Mouse (Mus musculus) heart, postnatal 0 days (tissue): ENCODE data around the gene Utp6. TPM values are rescaled to one million over a fixed set of nuclear protein-coding genes. Genes with fewer than 3 reads are reported as not detected.

Experiments
- ATAC-seq: fragments of 200-750 bp; cut with Nextera tagmentation; 2 replicates; pipeline ENCODE4 v1.8.0; 2017; ENCODE audit warnings: low read depth, moderate number of reproducible peaks, moderate library complexity; ENCODE audit not compliant: insufficient read depth
- DNase-seq: peaks from one replicate; pipeline ENCODE4 v3.0.0-alpha.2; 2016; ENCODE audit warnings: low spot score
- H3K27ac ChIP-seq: fragments of 300-500 bp; sonication (generic); 2 replicates; pipeline ENCODE4 v1.5.1; 2014; ENCODE audit warnings: low read depth, mild to moderate bottlenecking
- H3K27me3 ChIP-seq: fragments of 300-500 bp; sonication (generic); 2 replicates; pipeline ENCODE4 v1.6.1; 2014; ENCODE audit warnings: low read length, mixed read lengths; ENCODE audit not compliant: control insufficient read depth, insufficient read depth
- H3K36me3 ChIP-seq: fragments of 300-500 bp; sonication (generic); replicated peaks from 2 replicates; pipeline ENCODE4 v1.6.1; 2014; ENCODE audit warnings: low read length, mixed read lengths; ENCODE audit not compliant: control insufficient read depth, insufficient read depth
- H3K4me1 ChIP-seq: fragments of 300-500 bp; sonication (generic); 2 replicates; pipeline ENCODE4 v1.6.1; 2014; ENCODE audit warnings: antibody characterized with exemption; ENCODE audit not compliant: control insufficient read depth, insufficient read depth
- H3K4me2 ChIP-seq: fragments of 300-500 bp; sonication (generic); 2 replicates; pipeline ENCODE4 v1.6.1; 2014; ENCODE audit warnings: low read depth, mild to moderate bottlenecking, low read length, moderate library complexity
- H3K4me3 ChIP-seq: fragments of 300-500 bp; sonication (generic); 2 replicates; pipeline ENCODE4 v1.5.1; 2014; ENCODE audit warnings: low read depth, low read length
- H3K9ac ChIP-seq: fragments of 300-500 bp; sonication (generic); replicated peaks from 2 replicates; pipeline ENCODE4 v1.6.1; 2014; ENCODE audit warnings: low read depth, low read length, mixed read lengths
- H3K9me3 ChIP-seq: fragments of 300-500 bp; sonication (generic); replicated peaks from 2 replicates; pipeline ENCODE4 v1.6.1; 2016; ENCODE audit warnings: low read length; ENCODE audit not compliant: control insufficient read depth
- CTCF ChIP-seq: IDR thresholded peaks from 2 replicates; pipeline ENCODE4 v1.5.1; 2016; ENCODE audit warnings: antibody characterized with exemption, control low read depth, low read depth
- EP300 ChIP-seq: IDR thresholded peaks from 2 replicates; pipeline ENCODE4 v1.6.1; 2016; ENCODE audit warnings: antibody characterized with exemption, low read depth
- WGBS: fragments of 180-500 bp; shearing (Covaris S2); extraction: QIAGEN DNeasy Blood & Tissue Kit; methylation state at CpG from one replicate; pipeline ENCODE4 v1.1.7; 2014; 5-methylcytosine and 5-hydroxymethylcytosine counted together
- polyA plus RNA-seq: library from polyadenylated mRNA; unstranded; fragments of >200 nt; fragmentation: Nextera tagmentation; extraction: Ambion mirVana; gene quantifications from 2 replicates; pipeline ENCODE4 v1.2.1, GENCODE M21; 2015
- total RNA-seq: library from RNA; depleted of rRNA; stranded (reverse); fragments of >200 nt; gene quantifications from 2 replicates; pipeline ENCODE4 v1.2.3, GENCODE M21; 2014; ENCODE audit warnings: low replicate concordance

Gene Utp6
- total and polyA plus RNA-seq, 2 experiments from 2014 or later, result 8.7 to 22.4 TPM

DNA sequence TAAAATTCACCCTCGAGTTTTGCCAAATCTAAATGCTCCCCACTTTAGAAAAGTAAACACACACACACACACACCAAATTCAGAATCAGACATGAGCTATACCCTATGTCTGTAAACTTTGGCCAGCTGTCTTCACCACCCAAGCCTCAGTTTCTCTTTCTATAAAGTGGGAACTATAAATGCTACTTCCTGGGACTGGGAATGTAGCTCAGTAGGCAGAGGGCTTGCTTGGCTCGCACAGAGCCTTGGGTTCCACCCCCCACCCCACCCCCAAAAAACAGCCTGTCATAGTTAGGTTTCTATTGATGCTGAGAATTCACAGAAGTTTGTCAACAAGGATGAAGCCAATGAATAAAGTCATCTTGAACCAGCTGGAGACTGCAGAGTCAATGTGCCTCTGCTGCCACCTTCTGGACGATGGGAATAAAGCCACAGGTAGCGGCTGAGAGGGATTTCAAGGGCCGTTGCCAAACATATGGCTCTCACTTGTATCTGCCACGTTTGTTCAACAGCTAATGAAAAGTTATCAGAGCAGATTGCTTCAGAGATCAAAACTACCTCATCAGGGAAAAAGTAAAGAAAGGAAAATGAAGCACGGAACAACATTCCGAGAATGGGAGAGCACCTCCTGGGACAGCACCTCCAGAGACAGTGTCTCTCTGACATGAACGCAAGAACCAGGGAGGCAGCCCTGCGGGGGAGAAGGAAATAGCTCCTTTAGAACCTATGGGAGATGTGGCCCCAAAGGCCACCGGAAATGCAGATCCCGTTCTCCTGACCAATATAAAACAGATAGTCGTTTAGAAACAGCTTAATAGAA is 42.3 kb downstream of the Utp6 start:
- Histone ChIP-seq H3K27ac (no peak overlapping the region), H3K9me3 (no peaks in the 10 kb centered on the region), H3K4me2 (no peak overlapping the region), H3K4me3 (no peak overlapping the region), H3K27me3 (no peaks in the 10 kb centered on the region), H3K4me1 (no peaks in the 10 kb centered on the region), H3K36me3 (no peaks in the 10 kb centered on the region), H3K9ac (no peak overlapping the region)
- ATAC-seq, result peak; percentile 73
- WGBS, result 15% methylated on average over 13 of the region's 13 CpGs
- peak; percentile 70 for DNase-seq
- TF ChIP-seq CTCF (peak; percentile 99), EP300 (no peak)

DNA sequence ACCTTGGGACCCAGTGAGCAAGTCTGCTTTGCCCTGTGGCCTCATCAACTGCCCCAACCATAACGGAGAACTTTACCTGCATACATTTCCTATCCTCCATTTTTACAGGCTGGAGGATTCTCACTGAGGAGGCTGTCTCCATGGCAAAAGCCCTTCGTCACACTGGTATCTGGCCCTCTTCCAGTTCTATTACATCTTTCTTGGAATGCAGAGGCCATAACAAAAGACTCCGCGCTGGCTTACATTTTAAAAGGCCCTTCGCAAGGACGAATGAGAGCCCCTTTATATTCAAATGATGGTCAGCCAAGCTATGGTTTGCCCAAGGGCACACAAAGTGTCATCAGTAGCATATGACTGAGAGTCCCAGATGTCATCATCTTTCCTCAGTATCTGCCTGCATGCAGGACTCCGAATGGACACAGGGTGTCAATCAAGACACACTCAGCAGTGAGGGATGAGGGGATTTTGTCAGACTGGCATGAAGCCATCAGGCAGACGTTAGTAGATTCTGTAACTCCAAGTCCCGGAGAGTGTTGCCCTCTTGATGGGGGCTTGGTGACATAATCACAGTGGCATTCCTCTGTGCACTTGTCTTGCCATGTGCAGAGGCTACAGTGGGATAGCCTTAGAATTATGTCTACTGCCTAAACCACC is 46.4 kb downstream of the Utp6 start:
- ATAC-seq (no peak), DNase-seq (no peak)
- 56% methylated on average over 9 of the region's 9 CpGs for WGBS
- H3K27me3 ChIP-seq, result no peaks in the 10 kb centered on the region
- H3K9ac ChIP-seq, result no peak overlapping the region
- no peak for TF ChIP-seq EP300
- no peak for TF ChIP-seq CTCF
- H3K4me2 ChIP-seq, result no peak overlapping the region
- H3K36me3 ChIP-seq, result no peaks in the 10 kb centered on the region
- H3K9me3 ChIP-seq, result no peaks in the 10 kb centered on the region
- H3K4me1 ChIP-seq, result no peaks in the 10 kb centered on the region
- H3K4me3 ChIP-seq, result no peak overlapping the region
- no peak overlapping the region for H3K27ac ChIP-seq

GRCm38 (mm10) chr11:79908600-79909483 is 53.3 kb downstream of the Utp6 start:
- Histone ChIP-seq H3K9ac (no peak overlapping the region), H3K4me1 (peaks cover 7% of the 10 kb centered on the region; the same call in 1 of the 2 replicates), H3K4me2 (no peak overlapping the region), H3K27me3 (no peaks in the 10 kb centered on the region), H3K9me3 (no peaks in the 10 kb centered on the region), H3K36me3 (no peaks in the 10 kb centered on the region), H3K27ac (no peak overlapping the region), H3K4me3 (no peak overlapping the region)
- no peak for DNase-seq
- ATAC-seq, result no peak; the same call in 1 of the 2 replicates
- no peak for TF ChIP-seq CTCF
- TF ChIP-seq EP300, result no peak
- 64% methylated on average over 14 of the region's 14 CpGs for WGBS

DNA sequence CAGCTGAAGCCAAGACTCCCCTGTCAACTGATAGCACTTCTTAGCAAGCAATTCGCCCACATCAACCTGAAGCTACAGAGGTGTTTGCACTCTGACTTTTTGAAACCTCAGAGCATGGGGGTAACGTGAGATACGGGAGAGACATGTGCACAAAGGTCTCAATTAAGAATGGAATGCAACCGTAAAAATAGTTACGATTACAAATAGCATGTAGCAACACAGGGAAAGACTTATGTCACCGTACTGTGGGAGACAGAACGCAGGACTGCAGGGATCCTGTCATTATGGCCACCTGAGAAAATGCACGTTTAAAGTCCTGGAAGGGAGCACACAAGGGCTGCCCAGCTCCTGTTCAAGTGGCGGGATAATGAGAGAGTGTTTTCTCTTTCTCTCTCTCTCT is 55.3 kb downstream of the Utp6 start:
- Histone ChIP-seq H3K27ac (no peak overlapping the region; the same call in 1 of the 2 replicates), H3K27me3 (no peaks in the 10 kb centered on the region), H3K4me1 (peaks cover 7% of the 10 kb centered on the region; the same call in 1 of the 2 replicates), H3K36me3 (no peaks in the 10 kb centered on the region), H3K4me3 (no peak overlapping the region), H3K4me2 (no peak overlapping the region), H3K9ac (no peak overlapping the region), H3K9me3 (no peaks in the 10 kb centered on the region)
- no peak for TF ChIP-seq CTCF
- TF ChIP-seq EP300, result no peak
- ATAC-seq (peak; percentile 60), DNase-seq (peak; percentile 37)
- 40% methylated on average over 9 of the region's 9 CpGs for WGBS

DNA sequence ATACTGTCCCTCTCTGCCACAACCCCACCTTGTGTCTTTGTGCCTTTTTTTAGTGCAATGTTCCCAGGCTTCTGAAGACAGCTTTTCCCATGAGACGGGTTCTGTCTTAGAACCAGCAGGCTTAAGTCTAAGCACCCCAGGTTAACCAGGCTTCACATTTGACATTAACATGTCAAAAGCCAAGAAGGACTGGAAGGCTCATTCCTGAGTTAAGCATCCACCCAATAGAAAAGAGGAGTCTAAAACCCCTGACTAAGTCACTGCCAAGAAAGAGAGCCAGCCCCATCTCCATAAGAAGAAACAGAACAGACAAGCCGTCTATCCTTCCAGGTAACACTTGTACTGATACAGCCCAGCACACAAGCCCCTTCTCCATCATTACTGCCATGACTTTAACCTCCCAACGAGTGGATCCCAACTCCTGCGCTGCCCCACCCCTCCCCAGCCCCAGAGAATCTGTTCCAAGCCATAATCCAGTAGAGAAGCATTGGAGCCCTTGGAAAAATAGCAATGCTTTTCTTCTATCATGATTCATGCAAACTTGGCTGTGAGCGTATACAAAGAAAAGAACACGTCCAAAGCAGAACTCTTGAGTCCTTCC is 59.2 kb downstream of the Utp6 start:
- 84% methylated on average over 6 of the region's 6 CpGs for WGBS
- Histone ChIP-seq H3K27me3 (no peaks in the 10 kb centered on the region), H3K9me3 (no peaks in the 10 kb centered on the region), H3K4me2 (no peak overlapping the region), H3K4me3 (no peak overlapping the region), H3K36me3 (no peaks in the 10 kb centered on the region), H3K9ac (no peak overlapping the region), H3K27ac (no peak overlapping the region), H3K4me1 (no peaks in the 10 kb centered on the region)
- TF ChIP-seq EP300 (no peak), CTCF (no peak)
- DNase-seq (no peak), ATAC-seq (no peak)
